Mouse (Mus musculus) limb, embryonic 11.5 days (tissue): ENCODE results near the gene Gm9837. TPM values are rescaled to one million over a fixed set of nuclear protein-coding genes. Genes with fewer than 3 reads are reported as not detected.

Experiments
- ATAC-seq: fragments of 200-750 bp; cut with Nextera tagmentation; 2 replicates; pipeline ENCODE4 v1.8.0; 2017; ENCODE audit warnings: low read depth; ENCODE audit not compliant: insufficient number of reproducible peaks, low FRiP score, low TSS enrichment
- DNase-seq: peaks from one replicate; pipeline ENCODE4 v3.0.0-alpha.2; 2015; ENCODE audit warnings: low spot score
- H3K27ac ChIP-seq: fragments of 300-500 bp; sonication (generic); replicated peaks from 2 replicates; pipeline ENCODE4 v1.5.1; 2014; ENCODE audit warnings: low read depth, mild to moderate bottlenecking, low read length
- H3K27me3 ChIP-seq: fragments of 300-500 bp; sonication (generic); 2 replicates; pipeline ENCODE4 v1.6.1; 2014; ENCODE audit warnings: mild to moderate bottlenecking, low read length, mixed read lengths; ENCODE audit not compliant: control insufficient read depth, insufficient read depth
- H3K36me3 ChIP-seq: fragments of 300-500 bp; sonication (generic); 2 replicates; pipeline ENCODE4 v1.6.1; 2014; ENCODE audit warnings: mild to moderate bottlenecking, low read length, moderate library complexity, mixed read lengths; ENCODE audit not compliant: control insufficient read depth, insufficient read depth
- H3K4me1 ChIP-seq: fragments of 300-500 bp; sonication (generic); 2 replicates; pipeline ENCODE4 v1.6.1; 2014; ENCODE audit warnings: low read length, mixed read lengths; ENCODE audit not compliant: control insufficient read depth, insufficient read depth
- H3K4me2 ChIP-seq: fragments of 300-500 bp; sonication (generic); 2 replicates; pipeline ENCODE4 v1.6.1; 2014; ENCODE audit warnings: low read depth, mild to moderate bottlenecking, moderate library complexity; ENCODE audit not compliant: severe bottlenecking
- H3K4me3 ChIP-seq: fragments of 300-500 bp; sonication (generic); 2 replicates; pipeline ENCODE4 v1.5.1; 2014; ENCODE audit warnings: low read depth, low read length
- H3K9ac ChIP-seq: fragments of 300-500 bp; sonication (generic); 2 replicates; pipeline ENCODE4 v1.6.1; 2014; ENCODE audit warnings: mild to moderate bottlenecking, low read length
- H3K9me3 ChIP-seq: fragments of 300-500 bp; sonication (generic); 2 replicates; pipeline ENCODE4 v1.6.1; 2016; ENCODE audit warnings: low read length; ENCODE audit not compliant: control insufficient read depth
- WGBS: fragments of 180-500 bp; shearing (Covaris S2); extraction: QIAGEN DNeasy Blood & Tissue Kit; methylation state at CpG from one replicate; pipeline ENCODE4 v1.1.7; 2014; 5-methylcytosine and 5-hydroxymethylcytosine counted together
- polyA plus RNA-seq: library from polyadenylated mRNA; unstranded; fragments of >200 nt; fragmentation: Nextera tagmentation; extraction: Ambion mirVana; gene quantifications from 2 replicates; pipeline ENCODE4 v1.2.1, GENCODE M21; 2014

Gene Gm9837
- polyA plus RNA-seq = not detected in 2 replicates

- peak; percentile 96 for DNase-seq
- Histone ChIP-seq H3K9ac (no peak within 1 kb of the TSS; the same call in 1 of the 2 replicates), H3K36me3 (no peaks in the 10 kb centered on the region), H3K27me3 (peaks cover 22% of the 10 kb centered on the region), H3K4me2 (peak within 1 kb of the TSS; percentile 42), H3K4me1 (peaks cover 6% of the 10 kb centered on the region; the same call in 1 of the 2 replicates), H3K9me3 (no peaks in the 10 kb centered on the region), H3K27ac (peak within 1 kb of the TSS; percentile 59; the same call in 1 of the 2 replicates), H3K4me3 (0 out of 2 replicates have a peak within 1 kb of the TSS, but pooled peaks have one; percentile 9)
- 3% methylated on average over 29 of the region's 29 CpGs for WGBS
- peak; percentile 71 for ATAC-seq
These were observed at the start of gene Gm9837 for GRCm38 (mm10) chr11:53469968-53470695. TSS of gene Gm9837 (minus strand) at chr11:53470479.

DNA sequence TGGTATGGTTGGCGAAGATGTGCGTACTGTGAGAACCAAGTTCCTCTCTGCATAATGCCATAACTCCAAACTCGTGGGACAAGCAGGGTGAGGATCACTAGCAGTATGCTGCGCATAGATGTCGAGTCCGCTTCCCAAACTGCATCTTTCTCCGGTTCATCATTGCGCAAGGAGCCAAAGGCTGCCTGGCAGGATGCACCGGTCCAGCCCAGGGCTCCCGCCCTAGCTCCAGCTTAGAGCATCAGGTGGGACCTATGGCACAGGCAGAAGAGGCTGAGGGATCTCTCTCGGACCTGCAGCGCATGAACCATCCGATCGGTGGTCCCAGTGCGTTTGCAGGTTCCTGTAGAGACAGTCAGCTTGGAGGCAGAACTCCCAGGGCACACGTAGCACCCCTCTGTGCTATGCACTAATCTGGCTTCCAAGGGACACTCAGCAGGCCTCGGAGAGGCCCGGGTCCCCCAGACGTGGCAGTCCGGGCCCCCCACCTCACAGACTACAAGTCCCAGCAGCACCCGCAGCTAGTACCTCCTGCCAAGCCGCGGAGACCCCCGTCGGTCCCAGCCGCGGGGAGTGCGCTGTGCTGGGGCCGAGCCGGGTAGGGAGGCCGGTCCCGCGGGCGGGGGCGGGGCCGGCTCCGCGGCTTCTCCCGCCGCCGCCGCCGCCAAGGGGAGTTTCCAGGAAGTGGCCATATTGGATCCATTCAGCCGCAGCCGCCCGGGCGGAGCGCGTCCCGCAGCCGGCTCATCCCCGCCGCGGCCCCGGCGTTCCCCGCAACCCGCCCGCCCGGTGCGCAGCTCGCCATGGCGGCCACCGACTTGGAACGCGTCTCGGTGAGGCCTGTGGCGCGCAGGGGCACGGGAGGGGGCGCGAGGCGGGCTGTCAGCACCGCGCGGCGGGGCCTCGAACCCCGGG is 49.2 kb upstream of the Gm9837 start, which contains the start of gene Sept8:
Sept8 (plus strand) TSS at position 51 of the 915 bp plus-strand sequence.
- ATAC-seq (peak; percentile 78), DNase-seq (peak; percentile 75)
- no peaks in the 10 kb centered on the region for H3K36me3 ChIP-seq
- peak within 1 kb of the TSS; percentile 78 for H3K4me3 ChIP-seq
- H3K27me3 ChIP-seq = no peaks in the 10 kb centered on the region
- no peaks in the 10 kb centered on the region for H3K9me3 ChIP-seq
- peak within 1 kb of the TSS; percentile 84 for H3K4me2 ChIP-seq
- peak within 1 kb of the TSS; percentile 82 for H3K9ac ChIP-seq
- peaks cover 21% of the 10 kb centered on the region for H3K4me1 ChIP-seq
- WGBS = 5% methylated on average over 69 of the region's 79 CpGs
- H3K27ac ChIP-seq = no peak within 1 kb of the TSS

GRCm38 (mm10) chr11:53518759-53519158 is 48.5 kb upstream of the Gm9837 start:
- H3K27me3 ChIP-seq = no peaks in the 10 kb centered on the region
- 51% methylated on average over 5 of the region's 5 CpGs for WGBS
- no peaks in the 10 kb centered on the region for H3K9me3 ChIP-seq
- H3K36me3 ChIP-seq = no peaks in the 10 kb centered on the region
- H3K4me1 ChIP-seq = peaks cover 14% of the 10 kb centered on the region
- peak overlapping the region; percentile 84; the same call in 1 of the 2 replicates for H3K4me2 ChIP-seq
- ATAC-seq (no peak), DNase-seq (no peak)
- no peak overlapping the region for H3K27ac ChIP-seq
- no peak overlapping the region for H3K9ac ChIP-seq
- peak overlapping the region; percentile 78; the same call in 1 of the 2 replicates for H3K4me3 ChIP-seq

- no peak overlapping the region for H3K9ac ChIP-seq
- 24% methylated on average over 8 of the region's 8 CpGs for WGBS
- H3K27me3 ChIP-seq = no peaks in the 10 kb centered on the region
- no peak for DNase-seq
- no peak overlapping the region for H3K4me3 ChIP-seq
- H3K4me2 ChIP-seq = no peak overlapping the region
- no peaks in the 10 kb centered on the region for H3K9me3 ChIP-seq
- no peak overlapping the region for H3K27ac ChIP-seq
- peaks cover 14% of the 10 kb centered on the region for H3K4me1 ChIP-seq
- H3K36me3 ChIP-seq = no peaks in the 10 kb centered on the region
- ATAC-seq = no peak
These were observed 46.7 kb upstream of the Gm9837 start for GRCm38 (mm10) chr11:53516775-53517627.

- H3K27ac ChIP-seq = no peak overlapping the region
These were observed 40.1 kb upstream of the Gm9837 start for GRCm38 (mm10) chr11:53510351-53510750.

GRCm38 (mm10) chr11:53508591-53508990 is 38.3 kb upstream of the Gm9837 start:
- H3K4me1 ChIP-seq = no peaks in the 10 kb centered on the region
- WGBS = 55% methylated on average over 3 of the region's 3 CpGs
- DNase-seq (no peak), ATAC-seq (no peak)
- no peak overlapping the region for H3K9ac ChIP-seq
- H3K4me3 ChIP-seq = no peak overlapping the region
- no peaks in the 10 kb centered on the region for H3K36me3 ChIP-seq
- no peak overlapping the region for H3K4me2 ChIP-seq
- no peak overlapping the region for H3K27ac ChIP-seq
- no peaks in the 10 kb centered on the region for H3K9me3 ChIP-seq
- H3K27me3 ChIP-seq = no peaks in the 10 kb centered on the region

More at GRCm38 (mm10) chr11:53510351-53510750, 40.1 kb upstream of the Gm9837 start:
- H3K4me3 ChIP-seq = no peak overlapping the region
- DNase-seq (no peak), ATAC-seq (no peak)
- no peak overlapping the region for H3K9ac ChIP-seq
- 55% methylated on average over 5 of the region's 5 CpGs for WGBS
- H3K4me1 ChIP-seq = no peaks in the 10 kb centered on the region
- H3K4me2 ChIP-seq = no peak overlapping the region
- no peaks in the 10 kb centered on the region for H3K9me3 ChIP-seq
- no peaks in the 10 kb centered on the region for H3K27me3 ChIP-seq
- H3K36me3 ChIP-seq = no peaks in the 10 kb centered on the region

GRCm38 (mm10) chr11:53508152-53508551 is 37.9 kb upstream of the Gm9837 start:
- ATAC-seq (no peak), DNase-seq (no peak)
- H3K4me3 ChIP-seq = no peak overlapping the region
- H3K27ac ChIP-seq = no peak overlapping the region
- no peaks in the 10 kb centered on the region for H3K4me1 ChIP-seq
- H3K9ac ChIP-seq = no peak overlapping the region
- no peak overlapping the region for H3K4me2 ChIP-seq
- H3K9me3 ChIP-seq = no peaks in the 10 kb centered on the region
- H3K27me3 ChIP-seq = no peaks in the 10 kb centered on the region
- WGBS = 89% methylated on average over 7 of the region's 7 CpGs
- H3K36me3 ChIP-seq = no peaks in the 10 kb centered on the region
